Mouse (Mus musculus) fibroblast of lung, adult 2 months (primary cell): ENCODE data around the gene Gm21477.
"Not testable (repeated sequence)": the region's sequence is repeated elsewhere in the genome, so short reads cannot be mapped to it uniquely, and the experiment has no call there.

Source experiments
- DNase-seq: peaks from one replicate; pipeline ENCODE4 v3.0.0-alpha.2; 2011; ENCODE audit warnings: low read depth

Gene Gm21477

DNA sequence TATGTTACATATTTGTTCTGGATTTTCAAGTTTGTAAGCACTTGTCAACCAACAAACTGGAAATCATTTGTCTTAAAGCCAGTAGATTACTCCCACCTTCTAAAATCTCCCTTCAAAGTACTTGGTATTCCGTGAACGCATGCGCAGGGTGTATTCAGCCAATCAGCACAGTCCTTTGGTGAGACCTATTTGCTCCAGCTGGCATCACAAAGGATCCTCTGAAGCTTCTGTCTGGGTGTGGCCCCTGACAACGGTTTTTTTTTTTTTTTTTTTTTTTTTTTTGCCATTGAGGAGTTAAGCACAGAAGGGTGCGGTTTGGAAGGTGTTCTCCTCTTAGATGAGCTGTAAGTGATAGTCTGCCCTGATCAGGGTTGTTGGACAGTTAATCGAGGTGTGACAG, at the start of gene Gm21477:
Gene Gm21477 (plus strand): TSS at position 301 of the 400 bp plus-strand sequence.
- not testable (repeated sequence) for DNase-seq
